Mouse (Mus musculus): ENCODE measurements around the gene Lrrc4.

DNA sequence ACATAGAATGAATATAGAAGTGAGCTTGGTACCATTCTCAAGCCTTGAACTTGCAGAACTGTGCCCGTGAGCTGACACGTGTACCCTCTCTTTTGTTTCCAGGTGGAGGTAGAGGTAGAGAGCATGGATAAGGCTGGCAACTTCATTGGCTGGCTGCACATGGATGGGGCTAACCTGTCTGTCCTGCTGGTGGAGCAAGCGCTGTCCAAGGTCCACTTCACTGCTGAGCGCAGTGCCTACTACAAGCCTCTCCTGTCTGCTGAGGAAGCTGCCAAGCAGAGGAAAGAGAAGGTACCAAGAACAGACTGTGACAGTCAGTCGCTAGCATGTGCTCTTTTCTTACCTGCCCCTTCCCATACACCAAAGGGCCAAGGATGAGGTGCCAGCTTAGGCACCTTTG, 43.2 kb upstream of the Lrrc4 start:
- TF ChIP-seq CTCF (conservative IDR thresholded peaks at IDR 0.05; ENCODE audit: low read length) (no peak), NANOG (IDR thresholded peaks at IDR 0.05; ENCODE audit: borderline replicate concordance, low read length) (no peak)
